Mouse (Mus musculus): ENCODE results near the gene Mmp13. TPM values are rescaled to one million over a fixed set of nuclear protein-coding genes. Genes with fewer than 3 reads are reported as not detected.

The Mmp13 gene
- 0.12 and 0.14 TPM in 2 replicates for polyA plus RNA-seq (2012; rRNA removed)

GRCm38 (mm10) chr9:7272214-7272613, at the start of gene Mmp13:
Gene Mmp13, plus strand, starts transcription at chr9:7272514.

Other genes starting within 250 kb of the Mmp13 start
- gene Dync2h1, start 88.1 kb upstream of the Mmp13 start, polyA plus RNA-seq (2012; rRNA removed) = 0.02 and 0.18 TPM in 2 replicates
- gene Dcun1d5, start 88.0 kb upstream of the Mmp13 start, polyA plus RNA-seq (2012; rRNA removed) = 11.0 and 25.8 TPM in 2 replicates
- gene Mmp12, start 71.9 kb downstream of the Mmp13 start, polyA plus RNA-seq (2012; rRNA removed) = 0.19 and 0.30 TPM in 2 replicates
- not detected in 2 replicates for gene Mmp1b, start 115.5 kb downstream of the Mmp13 start, polyA plus RNA-seq (2012; rRNA removed)
- gene Mmp3, start 173.3 kb downstream of the Mmp13 start, polyA plus RNA-seq (2012; rRNA removed) = 0.26 and 0.38 TPM in 2 replicates
- gene Mmp10, start 229.8 kb downstream of the Mmp13 start, polyA plus RNA-seq (2012; rRNA removed) = 0.05 TPM in 1 of 2 replicates, not detected in the other

All from stomach, adult 2 months (tissue).